Mouse (Mus musculus) cerebellum, adult 9-10 months (tissue): Measurements from ENCODE around the gene Eif4g3.

Experiments
- DNase-seq: peaks from one replicate; pipeline ENCODE4 v3.0.0; 2022

The Eif4g3 gene

GRCm38 (mm10) chr4:137991240-137991639 is 1.6 kb upstream of the Eif4g3 start:
- no peak for DNase-seq

- DNase-seq: peak; percentile 99
These were observed 503 bp downstream of the Eif4g3 start for GRCm38 (mm10) chr4:137993291-137993758.

- DNase-seq: peak; percentile 67
These were observed 1.2 kb downstream of the Eif4g3 start for GRCm38 (mm10) chr4:137993821-137994561.

- DNase-seq: no peak
These were observed 1.9 kb downstream of the Eif4g3 start for GRCm38 (mm10) chr4:137994562-137995336.

GRCm38 (mm10) chr4:137995399-137995798 is 2.6 kb downstream of the Eif4g3 start:
- DNase-seq: peak; percentile 61

GRCm38 (mm10) chr4:137998232-137998631 is 5.4 kb downstream of the Eif4g3 start:
- no peak for DNase-seq

GRCm38 (mm10) chr4:138000682-138001081 is 7.9 kb downstream of the Eif4g3 start:
- peak; percentile 65 for DNase-seq

- DNase-seq: no peak
These were observed 11.2 kb downstream of the Eif4g3 start for GRCm38 (mm10) chr4:138003909-138004610.

GRCm38 (mm10) chr4:138005781-138006180 is 13.0 kb downstream of the Eif4g3 start:
- no peak for DNase-seq

- DNase-seq: no peak
These were observed 14.3 kb downstream of the Eif4g3 start for GRCm38 (mm10) chr4:138006951-138007613.

- DNase-seq: no peak
These were observed 15.8 kb downstream of the Eif4g3 start for GRCm38 (mm10) chr4:138008646-138009045.

- peak; percentile 52 for DNase-seq
These were observed 17.1 kb downstream of the Eif4g3 start for GRCm38 (mm10) chr4:138009786-138010502.

GRCm38 (mm10) chr4:138013723-138014479 is 21.1 kb downstream of the Eif4g3 start:
- no peak for DNase-seq

GRCm38 (mm10) chr4:138015966-138016365 is 23.1 kb downstream of the Eif4g3 start:
- DNase-seq: no peak

GRCm38 (mm10) chr4:138017085-138017637 is 24.3 kb downstream of the Eif4g3 start:
- no peak for DNase-seq

GRCm38 (mm10) chr4:138018011-138018410 is 25.2 kb downstream of the Eif4g3 start:
- DNase-seq: no peak

GRCm38 (mm10) chr4:138020231-138020630 is 27.4 kb downstream of the Eif4g3 start:
- DNase-seq: no peak

GRCm38 (mm10) chr4:138021651-138022050 is 28.8 kb downstream of the Eif4g3 start:
- no peak for DNase-seq

- no peak for DNase-seq
These were observed 29.9 kb downstream of the Eif4g3 start for GRCm38 (mm10) chr4:138022761-138023160.

- no peak for DNase-seq
These were observed 30.7 kb downstream of the Eif4g3 start for GRCm38 (mm10) chr4:138023403-138024100.
